Mouse (Mus musculus) CH12F3 (cell line): Measurements from ENCODE around the gene Asb5.

Experiments
- in situ Hi-C: fragments of 300-500 bp; cut with MboI; formaldehyde crosslinking; loops from 2 replicates; pipeline ENCODE4 v1.14.3; 2020; ENCODE audit warnings: low sequenced_read_pairs

Asb5 gene

DNA sequence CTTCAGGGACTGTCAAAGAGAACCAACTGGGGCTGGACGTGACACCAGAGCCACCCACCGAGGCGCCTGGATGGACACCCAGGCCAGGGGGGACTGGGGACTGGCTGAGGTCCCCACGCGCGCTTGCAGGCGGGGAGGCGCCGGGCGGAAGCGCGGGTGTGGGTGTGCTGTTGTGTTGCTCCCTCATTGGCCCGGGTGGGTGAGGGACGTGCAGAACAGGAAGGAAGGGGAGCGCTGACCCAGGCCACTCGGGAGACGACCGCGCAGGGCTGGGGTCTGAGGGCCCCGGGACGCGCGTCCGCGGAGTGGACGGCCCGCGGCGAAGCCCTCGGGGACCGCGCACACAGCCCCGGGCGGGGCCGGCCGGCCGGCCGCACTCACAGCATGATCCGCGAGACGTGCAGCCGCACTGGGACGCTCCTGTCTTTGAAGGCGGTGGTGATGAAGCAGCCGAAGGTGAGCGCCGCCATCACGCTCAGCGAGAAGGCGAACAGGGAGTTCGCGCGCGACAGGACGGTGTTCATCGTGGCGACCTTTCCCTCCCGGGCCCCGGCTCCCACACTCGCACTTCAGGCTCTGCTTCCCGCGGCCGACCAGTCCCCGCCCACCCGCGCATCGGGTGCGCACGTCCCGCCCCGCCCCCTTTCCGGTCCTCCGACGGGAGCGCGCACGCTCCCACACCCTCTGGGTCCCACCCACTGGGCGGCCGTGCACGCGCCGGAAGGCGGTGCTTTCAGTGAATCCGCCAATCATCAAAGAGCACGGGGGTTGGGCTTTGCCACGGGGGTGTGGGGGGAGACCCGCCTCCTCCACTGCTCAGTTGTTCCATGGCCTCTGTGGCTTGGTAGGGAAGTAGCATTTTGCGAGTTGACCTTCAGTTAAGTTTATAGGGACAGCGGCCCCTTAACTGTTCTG, at the start of gene Asb5, which contains the start of gene Spcs3:
TSS of gene Asb5 (plus strand) at position 199 of the 915 bp plus-strand sequence.
TSS of gene Spcs3 (minus strand) at position 617 of the 915 bp plus-strand sequence.
- in situ Hi-C loops = no loop called here

DNA sequence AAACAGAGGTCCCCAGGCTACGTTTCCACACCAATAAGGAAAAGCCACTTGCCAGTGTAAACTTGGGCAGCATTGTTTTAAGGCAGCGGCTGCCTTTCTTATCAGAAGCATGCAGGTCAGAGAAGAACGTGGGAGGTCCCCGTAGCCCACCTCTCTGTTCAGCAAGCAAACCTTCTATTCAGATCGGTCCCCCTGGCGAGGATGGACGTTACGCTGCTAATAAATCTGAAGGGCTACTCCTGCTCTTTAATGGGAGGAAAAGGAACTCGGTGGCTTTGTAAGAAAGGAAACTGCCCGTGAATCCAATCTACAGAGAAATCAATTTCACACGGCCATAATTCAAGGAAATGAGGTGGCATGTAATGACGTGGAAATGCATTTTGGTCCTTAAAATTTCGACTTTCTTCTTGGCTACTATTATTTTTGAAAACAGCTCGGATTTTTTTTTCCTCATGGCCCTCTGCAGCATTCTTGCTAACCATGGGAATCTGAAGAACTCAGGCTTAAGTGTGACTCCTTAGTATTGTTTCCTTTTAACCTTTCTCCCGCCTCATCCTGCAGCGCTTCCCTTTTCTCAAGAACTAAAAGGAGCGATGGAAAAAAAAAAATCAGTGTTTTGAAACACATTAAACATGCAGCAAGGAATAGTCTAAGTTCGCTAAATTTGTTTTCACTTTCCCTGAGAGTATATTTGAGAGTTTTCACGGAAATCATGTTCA, 42.7 kb upstream of the Asb5 start:
- in situ Hi-C loops = no loop called here

DNA sequence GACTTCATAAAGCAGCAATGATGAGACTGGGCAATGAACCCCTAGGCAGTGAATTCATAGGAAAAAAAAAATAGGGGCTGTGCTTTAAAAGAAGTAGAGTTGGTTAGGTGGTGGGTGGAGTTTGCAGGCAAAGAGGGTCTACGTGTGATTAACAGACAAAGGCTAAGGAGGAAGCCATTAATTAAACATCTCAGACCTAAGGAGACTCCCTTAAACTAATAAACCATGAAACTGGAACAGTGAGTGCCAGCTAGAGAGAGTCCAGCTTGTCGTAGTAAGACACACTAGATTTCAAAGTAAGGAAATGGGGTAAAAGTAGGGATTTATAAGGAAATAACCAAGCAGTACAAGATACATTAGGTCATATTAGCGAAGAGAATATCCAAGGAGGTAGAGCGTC, 40.9 kb upstream of the Asb5 start:
- in situ Hi-C loops = no loop called here

DNA sequence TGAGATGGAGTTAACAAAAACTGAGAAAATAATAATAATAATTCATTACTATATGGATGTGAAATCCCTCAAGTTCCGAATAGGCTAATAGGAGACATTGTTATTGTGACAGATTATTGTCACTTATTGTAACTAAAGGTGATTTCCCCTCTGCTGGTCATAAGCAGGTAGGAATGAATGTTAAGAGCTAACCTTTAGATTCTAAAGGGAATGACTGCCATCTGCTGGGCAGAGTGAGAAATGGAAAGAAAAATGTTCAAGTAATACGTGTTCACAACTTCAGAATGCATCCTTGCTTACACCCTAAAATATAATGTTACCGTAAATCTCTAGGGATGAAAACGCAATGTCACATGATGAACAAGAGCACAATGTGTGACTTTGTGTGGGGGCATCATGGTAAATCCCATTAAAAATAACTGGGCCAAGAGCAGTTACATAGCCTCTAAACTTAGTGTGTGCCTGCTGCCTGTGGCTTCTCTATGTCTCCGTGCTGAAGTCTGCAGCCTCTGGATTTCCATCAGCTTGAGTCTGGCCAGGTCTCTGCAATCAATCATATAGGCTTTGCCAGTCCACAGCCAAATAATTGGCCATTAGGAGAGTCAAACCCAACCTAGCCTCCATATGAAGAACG, 38.2 kb upstream of the Asb5 start:
- in situ Hi-C loops = no loop called here

DNA sequence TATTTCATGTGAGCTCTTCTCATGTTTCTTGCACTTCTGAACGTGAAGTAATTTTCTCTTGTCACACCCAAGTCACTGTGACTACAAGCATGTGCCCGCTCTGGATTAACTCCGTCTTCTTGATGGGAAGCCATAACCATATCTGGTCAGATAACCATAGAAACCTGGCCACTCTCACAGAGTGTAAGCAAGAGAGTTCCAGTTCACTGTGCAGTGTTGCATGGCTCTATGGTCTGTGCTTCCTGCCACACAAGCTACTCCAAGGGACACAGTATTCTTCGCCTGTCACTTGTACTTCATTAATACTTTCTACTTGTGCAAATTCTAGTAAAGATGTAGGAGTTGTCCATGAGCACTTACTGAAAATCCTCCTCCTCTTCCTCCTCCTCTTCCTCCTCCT, 37.4 kb upstream of the Asb5 start:
- in situ Hi-C loops = no loop called here

DNA sequence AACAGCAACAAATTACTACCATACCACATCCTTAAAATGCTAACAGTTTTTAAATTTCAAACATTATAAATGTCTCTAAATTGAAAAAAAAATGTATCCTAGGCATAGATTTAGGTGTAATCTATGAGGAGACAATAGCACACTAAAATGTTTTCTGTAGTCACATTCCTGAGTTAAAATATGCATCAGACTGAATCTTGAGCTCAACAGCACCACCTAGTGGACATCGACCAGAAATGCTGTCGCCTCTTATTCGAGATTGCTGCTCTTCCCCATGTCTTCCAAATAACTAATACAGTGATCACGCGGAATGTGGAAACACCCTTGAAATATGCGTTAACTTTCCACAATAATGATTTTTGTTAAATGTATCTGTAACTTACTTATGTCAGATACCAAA, 36.3 kb upstream of the Asb5 start:
- in situ Hi-C loops = no loop called here

DNA sequence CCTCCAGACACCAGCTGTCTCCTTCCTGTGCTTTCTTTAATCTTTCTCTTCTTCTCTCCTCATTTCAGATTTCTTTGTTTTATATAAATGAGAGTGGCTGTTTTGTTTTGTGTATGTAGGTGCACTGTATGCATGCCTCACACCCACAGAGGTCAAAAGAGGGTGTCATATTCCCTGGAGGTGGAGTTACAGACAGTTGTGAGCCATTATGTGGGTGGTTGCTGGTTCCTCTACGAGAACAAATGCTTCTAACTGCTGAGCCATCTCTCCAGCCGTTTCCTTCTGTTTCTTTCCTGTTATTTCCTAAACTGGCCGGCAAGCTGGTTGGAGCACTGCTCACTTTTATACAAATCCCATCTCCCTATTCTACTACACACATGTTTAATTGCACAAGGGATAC, 35.5 kb upstream of the Asb5 start:
- in situ Hi-C loops = no loop called here

DNA sequence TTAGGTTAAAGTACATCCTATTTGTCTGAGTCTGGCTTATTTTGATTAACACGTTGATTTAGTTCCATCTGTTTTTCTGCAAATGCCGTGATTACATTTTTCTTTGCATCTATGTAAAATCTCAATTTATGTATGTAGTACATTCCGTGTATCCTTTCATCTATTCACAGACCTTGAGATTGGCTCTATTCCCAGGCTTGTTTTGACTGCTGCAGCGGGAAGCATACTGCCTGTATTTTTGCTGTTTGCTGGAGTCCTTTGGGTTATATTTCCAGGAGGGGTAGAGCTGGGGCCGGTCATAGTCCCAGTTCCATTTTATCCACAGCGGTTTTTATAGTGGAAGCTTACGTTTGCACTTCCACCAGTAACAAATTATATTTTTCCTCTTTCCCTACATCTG, 26.3 kb upstream of the Asb5 start:
- in situ Hi-C loops = loop anchor here (10.0 to 25.0 kb wide), 2 partner anchors 162 to 1984 kb away; no protein-coding TSS in a partner anchor

DNA sequence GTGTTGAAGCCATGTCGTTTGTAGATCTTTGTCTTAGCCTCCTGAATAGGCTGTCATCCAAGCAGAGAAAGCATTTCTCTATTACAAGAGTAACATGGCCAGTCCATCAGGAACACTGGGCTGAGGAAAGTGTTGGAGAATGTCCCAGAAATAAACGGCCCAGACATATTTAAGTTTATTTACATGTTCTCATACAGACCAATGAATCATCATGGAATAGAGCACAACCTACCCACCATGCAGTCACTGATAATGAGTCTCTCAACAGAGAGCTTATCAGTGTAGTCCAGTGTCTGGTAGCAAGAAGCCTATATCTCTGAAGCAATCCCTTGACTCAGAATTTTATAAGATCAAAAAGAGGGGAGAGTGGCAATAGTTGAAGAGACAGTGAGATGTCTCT, 24.3 kb upstream of the Asb5 start:
- in situ Hi-C loops = loop anchor here (10.0 to 25.0 kb wide), 2 partner anchors 160 to 1982 kb away; no protein-coding TSS in a partner anchor

DNA sequence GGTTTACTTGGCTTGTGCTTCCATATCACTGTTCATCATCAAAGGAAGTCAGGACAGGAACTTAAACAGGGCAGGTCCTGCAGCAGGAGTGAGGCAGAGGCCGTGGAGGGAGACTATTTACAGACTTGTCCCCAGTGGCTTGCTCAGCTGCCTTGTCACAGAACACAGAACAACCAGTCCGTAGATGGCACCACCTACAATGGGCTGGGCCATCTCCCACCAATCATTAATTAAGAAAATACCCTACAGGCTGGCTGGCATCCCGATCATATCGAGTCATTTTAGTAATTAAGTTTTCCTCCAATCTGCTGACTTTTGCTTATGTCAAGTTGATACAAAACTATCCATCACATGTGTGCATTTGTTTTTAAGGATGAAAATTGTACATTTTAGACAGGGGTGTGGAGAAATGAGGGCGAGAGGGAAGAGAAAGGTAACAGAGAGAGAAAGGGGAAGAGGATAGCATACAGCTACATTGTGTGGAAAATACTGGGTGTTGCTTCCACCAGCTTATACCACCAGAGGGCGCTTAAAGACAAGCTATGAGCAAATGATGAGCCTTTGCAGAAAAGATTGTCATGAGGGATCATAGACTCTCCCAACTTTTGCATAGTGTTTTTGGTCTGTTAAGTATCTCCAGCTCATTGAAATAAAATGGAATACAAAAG, 21.8 kb upstream of the Asb5 start:
- in situ Hi-C loops = loop anchor here (10.0 to 25.0 kb wide), 2 partner anchors 157 to 1980 kb away; no protein-coding TSS in a partner anchor

DNA sequence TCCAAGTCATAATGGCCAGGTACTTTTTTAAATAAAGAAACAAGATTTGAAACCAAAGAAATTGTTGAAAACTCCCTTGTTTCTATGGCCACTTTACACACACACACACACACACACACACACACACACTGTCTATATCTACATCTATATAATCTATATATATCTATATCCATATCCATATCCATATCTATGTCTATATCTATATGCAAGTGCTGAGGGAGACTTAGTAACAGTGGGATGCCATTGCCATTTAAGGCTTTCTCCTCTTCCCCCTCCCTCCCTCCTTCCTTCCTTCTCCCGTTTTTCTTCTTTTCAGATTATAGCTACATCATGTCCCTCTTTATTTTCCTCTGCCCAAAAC, 21.3 kb upstream of the Asb5 start:
- in situ Hi-C loops = loop anchor here (10.0 to 25.0 kb wide), 2 partner anchors 157 to 1979 kb away; no protein-coding TSS in a partner anchor

DNA sequence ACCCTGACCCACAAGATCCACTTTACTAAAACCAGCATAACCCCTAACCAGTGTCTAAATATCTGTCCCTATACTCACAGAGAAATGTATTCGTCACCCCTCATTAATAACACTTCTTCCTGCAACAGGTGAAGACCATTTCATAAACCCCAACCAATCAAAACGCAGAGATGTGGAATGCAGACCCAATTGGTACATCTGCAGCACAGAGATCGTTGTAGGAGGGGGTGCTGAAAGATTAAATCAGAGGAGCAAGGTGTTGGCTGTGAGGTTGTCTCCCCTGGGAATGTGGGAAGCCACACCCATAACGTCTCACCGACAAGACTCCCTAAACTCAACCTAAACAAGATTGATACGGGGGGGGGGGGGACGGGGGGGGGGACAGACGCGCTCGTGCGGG, 20.6 kb upstream of the Asb5 start:
- in situ Hi-C loops = loop anchor here (10.0 to 25.0 kb wide), 2 partner anchors 156 to 1978 kb away; no protein-coding TSS in a partner anchor

DNA sequence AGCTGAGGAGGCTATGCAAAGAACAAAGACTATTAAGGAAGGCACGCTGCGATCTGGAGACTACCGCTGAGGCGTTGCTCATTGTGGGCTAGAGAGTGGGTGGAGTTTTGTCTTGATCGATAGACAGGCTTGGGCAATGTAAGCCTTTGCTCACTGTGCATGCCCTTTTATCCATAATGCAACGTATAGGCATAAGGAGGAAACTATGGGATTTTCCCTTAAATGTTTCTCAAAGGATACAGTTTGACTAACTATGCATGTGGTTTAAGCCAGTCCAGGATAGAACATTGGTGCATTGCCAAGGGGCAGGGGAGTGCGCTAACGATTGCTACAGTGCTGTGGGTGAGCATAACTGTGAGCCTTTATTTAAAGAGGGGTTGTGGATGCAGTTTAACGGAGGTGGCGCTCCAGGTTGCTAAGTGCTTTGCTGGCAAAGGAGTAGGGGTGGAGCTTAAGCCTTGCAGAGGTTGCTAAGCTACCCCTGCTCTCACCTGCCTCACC, 20.1 kb upstream of the Asb5 start:
- in situ Hi-C loops = loop anchor here (10.0 to 25.0 kb wide), 2 partner anchors 156 to 1978 kb away; no protein-coding TSS in a partner anchor

DNA sequence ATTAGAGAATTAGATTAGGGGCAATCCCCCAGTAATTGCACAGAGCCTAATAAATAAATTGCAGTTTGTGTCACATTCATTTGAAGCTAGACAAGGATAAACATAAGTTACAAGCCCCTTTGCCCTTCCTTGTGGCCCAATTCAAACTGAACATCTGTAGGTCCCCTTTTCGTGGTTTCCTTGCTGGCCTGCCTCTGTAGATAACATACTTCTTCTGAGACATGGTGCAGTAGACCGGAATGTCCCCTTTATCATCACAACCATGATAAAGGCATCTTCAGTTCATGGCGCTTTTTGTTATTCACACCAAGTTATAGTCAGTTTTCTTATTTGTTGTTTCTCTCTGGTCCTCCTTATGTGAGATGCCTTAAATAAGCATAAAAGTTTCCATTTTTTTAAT, 17.6 kb upstream of the Asb5 start:
- in situ Hi-C loops = loop anchor here (25.0 kb wide), 1 partner anchor 1976 kb away; no protein-coding TSS in a partner anchor

DNA sequence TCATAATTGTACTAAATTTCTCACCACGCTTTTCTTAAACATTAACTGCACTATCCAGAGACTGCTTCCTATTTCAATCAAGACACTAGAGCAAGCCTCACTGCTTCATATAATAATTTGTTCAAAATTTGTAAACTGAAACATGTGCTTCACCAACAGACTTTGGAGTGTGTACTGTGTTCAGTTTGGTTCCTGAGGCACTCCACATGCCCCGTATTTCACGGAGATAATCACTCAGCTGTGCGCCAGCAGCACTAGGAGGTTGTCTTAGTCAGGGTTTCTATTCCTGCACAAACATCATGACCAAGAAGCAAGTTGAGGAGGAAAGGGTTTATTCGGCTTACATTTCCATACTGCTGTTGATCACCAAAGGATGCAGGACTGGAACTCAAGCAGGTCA, 17.2 kb upstream of the Asb5 start:
- in situ Hi-C loops = loop anchor here (25.0 kb wide), 1 partner anchor 1975 kb away; no protein-coding TSS in a partner anchor

DNA sequence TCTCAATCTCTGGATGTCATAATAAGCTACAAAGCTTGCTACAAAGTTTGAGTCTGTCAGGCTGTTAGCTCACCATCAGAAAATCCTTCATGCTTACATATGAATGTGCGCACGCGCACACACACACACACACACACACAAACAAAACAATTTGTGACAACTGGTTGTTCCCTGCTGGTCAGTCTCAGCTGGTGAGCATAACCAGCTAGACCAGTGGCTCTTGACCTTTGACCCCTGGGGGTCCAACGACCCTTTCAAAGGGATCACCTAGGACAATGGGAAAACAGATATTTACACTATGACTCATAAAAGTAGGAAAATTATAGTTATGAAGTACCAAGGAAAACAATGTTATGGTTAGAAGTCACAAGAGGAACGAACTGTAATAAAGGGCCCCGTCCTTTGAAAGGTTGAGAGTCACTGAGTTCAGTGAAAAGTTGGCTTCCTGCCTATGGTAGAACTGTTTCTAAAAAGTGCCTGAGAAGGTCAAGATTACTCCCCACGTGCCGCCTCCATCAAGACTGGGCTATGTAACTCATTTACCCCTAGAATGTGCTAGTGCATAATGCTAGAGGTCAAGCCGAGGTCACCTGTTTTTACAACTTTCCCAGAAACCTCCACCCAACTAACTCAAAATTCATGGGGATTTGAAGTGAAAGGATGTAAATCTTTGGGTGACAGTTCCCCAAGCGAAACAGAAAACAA, 10.5 kb upstream of the Asb5 start:
- in situ Hi-C loops = loop anchor here (25.0 kb wide), 1 partner anchor 1968 kb away; no protein-coding TSS in a partner anchor

DNA sequence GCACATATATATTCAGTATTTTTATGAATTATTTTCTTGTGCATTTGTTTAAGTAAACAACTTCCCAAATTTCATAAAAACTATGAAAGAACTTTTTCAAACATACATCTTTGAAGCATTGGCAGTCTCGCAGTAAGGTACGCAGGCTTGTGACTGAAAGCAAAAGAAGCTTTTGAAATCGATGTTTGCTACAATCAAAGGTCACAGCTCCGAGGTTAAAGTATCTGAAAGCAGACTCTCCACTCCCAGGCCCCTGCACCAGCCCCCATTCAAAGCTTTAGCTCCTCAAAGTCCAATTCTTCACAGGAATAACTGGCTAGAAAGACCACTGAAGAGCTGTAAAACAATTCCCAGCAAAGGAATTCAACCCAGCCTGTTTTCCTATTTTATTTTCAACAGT, 8.9 kb upstream of the Asb5 start:
- in situ Hi-C loops = loop anchor here (25.0 kb wide), 1 partner anchor 1967 kb away; no protein-coding TSS in a partner anchor

DNA sequence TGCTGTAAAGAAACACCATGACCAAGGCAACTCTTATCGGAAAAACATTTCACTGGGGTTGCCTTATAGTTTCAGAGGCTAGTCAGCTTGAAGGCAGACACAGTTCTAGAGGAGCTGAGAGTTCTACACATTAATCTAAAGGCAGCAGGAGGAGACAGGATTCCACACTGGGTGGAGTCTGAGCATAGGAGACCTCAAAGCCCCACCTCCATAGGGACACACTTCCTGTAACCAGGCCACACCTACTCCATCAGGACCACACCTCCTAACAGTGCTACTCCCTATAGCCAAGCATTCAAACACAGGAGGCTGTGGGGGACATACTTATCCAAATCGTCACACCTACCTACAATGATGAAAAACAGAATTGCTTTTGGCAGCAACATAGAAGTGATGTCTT, 3.8 kb upstream of the Asb5 start:
- in situ Hi-C loops = no loop called here

DNA sequence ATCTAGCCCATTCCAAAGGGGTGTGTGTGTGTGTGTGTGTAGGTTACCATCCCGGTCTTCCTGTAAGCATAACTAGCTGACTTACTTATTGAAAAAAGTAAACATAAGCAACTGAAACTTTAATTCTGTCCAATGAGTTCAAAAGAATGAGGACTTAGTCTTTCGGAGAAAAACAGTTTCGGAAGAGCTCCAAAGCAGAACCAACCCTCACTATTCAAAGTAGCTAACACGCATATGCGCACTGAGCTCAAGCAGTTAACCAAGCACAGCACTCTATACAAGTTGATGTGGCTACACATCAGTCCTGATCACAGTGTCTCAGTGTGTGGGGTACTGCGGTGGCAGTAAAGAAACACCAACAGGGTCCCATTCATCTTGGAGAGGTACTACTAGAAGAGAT, 2.7 kb upstream of the Asb5 start:
- in situ Hi-C loops = no loop called here
